Mouse (Mus musculus): ENCODE results near the gene Gm37240.
"Not testable (repeated sequence)": the region's sequence is repeated elsewhere in the genome, so short reads cannot be mapped to it uniquely, and the experiment has no call there.

The Gm37240 gene

GRCm38 (mm10) chr3:84615050-84615855 lies 1272.1 kb downstream of the Gm37240 start:
- peak in 1 of 2 experiments; percentile 22 for DNase-seq

GRCm38 (mm10) chr3:84610183-84610710 lies 1277.1 kb downstream of the Gm37240 start:
- DNase-seq, result peak; percentile 78 to 88

GRCm38 (mm10) chr3:84603212-84603611 lies 1284.1 kb downstream of the Gm37240 start:
- no peak for DNase-seq

- no peak for DNase-seq
Observed at GRCm38 (mm10) chr3:84602759-84603158, 1284.6 kb downstream of the Gm37240 start.

- DNase-seq, result peak; percentile 18 to 51
Observed at GRCm38 (mm10) chr3:84601870-84602495, 1285.3 kb downstream of the Gm37240 start.

- no peak for DNase-seq
Observed at GRCm38 (mm10) chr3:84598756-84599155, 1288.6 kb downstream of the Gm37240 start.

GRCm38 (mm10) chr3:84597996-84598734 lies 1289.2 kb downstream of the Gm37240 start:
- DNase-seq, result no peak

GRCm38 (mm10) chr3:84595677-84596234 lies 1291.6 kb downstream of the Gm37240 start:
- no peak for DNase-seq

GRCm38 (mm10) chr3:84594894-84595676 lies 1292.2 kb downstream of the Gm37240 start:
- DNase-seq, result no peak

- DNase-seq, result no peak
Observed at GRCm38 (mm10) chr3:84593274-84593673, 1294.0 kb downstream of the Gm37240 start, which contains the start of gene Tigd4. Gene Tigd4 (plus strand): TSS chr3:84593574.

- no peak for DNase-seq
Observed at GRCm38 (mm10) chr3:84586736-84587135, 1300.6 kb downstream of the Gm37240 start.

GRCm38 (mm10) chr3:84582913-84583276 lies 1304.4 kb downstream of the Gm37240 start:
- no peak for DNase-seq

GRCm38 (mm10) chr3:84582023-84582912 lies 1305.0 kb downstream of the Gm37240 start, which contains the start of gene Arfip1:
Gene Arfip1 (minus strand): TSS chr3:84582625.
- peak; percentile 99 for DNase-seq

GRCm38 (mm10) chr3:84581696-84582022 lies 1305.7 kb downstream of the Gm37240 start:
- DNase-seq, result no peak

- no peak for DNase-seq
Observed at GRCm38 (mm10) chr3:84580716-84581115, 1306.6 kb downstream of the Gm37240 start.

GRCm38 (mm10) chr3:84570501-84570900 lies 1316.8 kb downstream of the Gm37240 start:
- DNase-seq, result no peak

- no peak for DNase-seq
Observed at GRCm38 (mm10) chr3:84569587-84569986, 1317.7 kb downstream of the Gm37240 start.

GRCm38 (mm10) chr3:84568540-84568939 lies 1318.8 kb downstream of the Gm37240 start:
- no peak for DNase-seq

GRCm38 (mm10) chr3:84563415-84563814 lies 1323.9 kb downstream of the Gm37240 start:
- DNase-seq, result no peak

- not testable (repeated sequence) for DNase-seq
Observed at GRCm38 (mm10) chr3:84562911-84563310, 1324.4 kb downstream of the Gm37240 start.

- no peak for DNase-seq
Observed at GRCm38 (mm10) chr3:84558301-84558700, 1329.0 kb downstream of the Gm37240 start.
